Mouse (Mus musculus): ENCODE data around the gene Pfkm. TPM values are rescaled to one million over a fixed set of nuclear protein-coding genes. Genes with fewer than 3 reads are reported as not detected.

Gene Pfkm
- polyA plus RNA-seq, 1 experiment from 2014 or later: 34.2 TPM

DNA sequence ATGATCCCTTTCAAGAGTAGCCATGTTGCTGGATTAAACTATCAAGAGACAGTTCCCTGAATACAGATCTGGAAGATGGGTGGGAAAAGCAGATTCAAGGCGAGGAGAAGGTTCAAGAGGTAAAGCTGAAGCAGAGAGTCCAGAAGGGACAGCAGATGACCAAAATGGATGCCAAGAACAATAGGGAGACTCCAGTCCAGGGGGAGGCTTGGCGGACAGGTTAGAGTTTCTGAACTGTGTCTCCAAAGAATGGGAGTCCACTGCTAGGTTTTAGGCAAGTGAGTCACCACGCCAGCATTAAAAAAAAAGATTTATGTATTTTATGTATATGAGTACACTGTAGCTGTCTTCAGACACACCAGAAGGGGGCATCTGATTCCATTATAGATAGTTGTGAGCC is 62.2 kb downstream of the Pfkm start:
- Histone ChIP-seq H3K36me3 (ENCODE audit: control insufficient read depth, insufficient read depth, low read length) (no peaks in the 10 kb centered on the region), H3K27ac (ENCODE audit: low read depth, low read length) (no peak overlapping the region), H3K9ac (ENCODE audit: low read depth, low read length) (no peak overlapping the region), H3K4me1 (ENCODE audit: control insufficient read depth, insufficient read depth, low read length) (no peaks in the 10 kb centered on the region), H3K9me3 (ENCODE audit: control insufficient read depth, low read length) (no peaks in the 10 kb centered on the region), H3K4me3 (ENCODE audit: low read length) (no peak overlapping the region), H3K27me3 (ENCODE audit: control insufficient read depth, insufficient read depth, low read length) (no peaks in the 10 kb centered on the region), H3K4me2 (replicated peaks; ENCODE audit: low read depth, low read length) (no peak overlapping the region)
- WGBS: 81% methylated on average over 3 of the region's 3 CpGs
- ATAC-seq (ENCODE audit: low FRiP score, low TSS enrichment): no peak

DNA sequence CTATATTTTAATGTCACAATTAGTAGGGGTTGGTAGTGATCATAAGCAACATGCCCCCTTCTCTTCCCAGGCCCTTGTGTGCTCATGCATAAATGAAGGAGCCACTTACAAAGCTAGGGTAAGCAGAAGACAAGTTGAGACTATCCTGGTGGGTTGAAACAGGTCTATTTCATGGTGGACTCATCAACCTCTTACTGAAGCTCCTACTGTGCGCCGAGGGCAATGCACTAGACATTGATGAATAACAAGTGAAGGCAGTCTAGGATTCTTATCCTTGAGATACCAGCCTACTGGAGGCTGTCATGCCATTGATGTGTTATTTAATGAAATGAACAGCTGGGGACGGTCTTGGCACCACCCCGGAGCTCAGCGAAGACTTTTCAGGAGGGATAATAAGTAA is 62.9 kb downstream of the Pfkm start:
- WGBS: 91% methylated on average over 5 of the region's 5 CpGs
- H3K4me3 ChIP-seq (ENCODE audit: low read length): no peak overlapping the region
- no peak overlapping the region for H3K27ac ChIP-seq (ENCODE audit: low read depth, low read length)
- H3K4me2 ChIP-seq (replicated peaks; ENCODE audit: low read depth, low read length): no peak overlapping the region
- H3K9me3 ChIP-seq (ENCODE audit: control insufficient read depth, low read length): no peaks in the 10 kb centered on the region
- no peaks in the 10 kb centered on the region for H3K36me3 ChIP-seq (ENCODE audit: control insufficient read depth, insufficient read depth, low read length)
- no peak for ATAC-seq (ENCODE audit: low FRiP score, low TSS enrichment)
- H3K27me3 ChIP-seq (ENCODE audit: control insufficient read depth, insufficient read depth, low read length): no peaks in the 10 kb centered on the region
- H3K9ac ChIP-seq (ENCODE audit: low read depth, low read length): no peak overlapping the region
- no peaks in the 10 kb centered on the region for H3K4me1 ChIP-seq (ENCODE audit: control insufficient read depth, insufficient read depth, low read length)

DNA sequence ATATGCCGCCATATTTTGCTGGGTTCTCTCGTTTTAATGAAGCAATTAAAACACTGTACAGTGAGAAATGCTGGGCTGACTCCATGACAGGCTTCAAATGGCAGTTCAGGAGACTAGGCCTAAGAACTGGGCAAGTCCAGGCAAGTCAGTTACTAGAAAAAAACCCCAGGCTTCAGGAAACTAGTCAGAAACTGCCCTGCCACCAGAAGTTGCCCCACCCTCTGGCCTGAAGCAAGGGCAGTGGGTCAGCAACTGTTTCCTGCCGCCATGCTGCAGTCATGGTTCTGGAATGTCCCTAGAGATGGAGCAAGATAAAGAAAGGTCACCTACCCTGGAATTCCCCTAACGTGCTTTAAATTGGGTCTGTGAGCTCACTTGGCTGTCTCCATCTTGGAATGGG is 63.6 kb downstream of the Pfkm start:
- peaks cover 1% of the 10 kb centered on the region; the same call in 1 of the 2 replicates for H3K4me1 ChIP-seq (ENCODE audit: control insufficient read depth, insufficient read depth, low read length)
- H3K9ac ChIP-seq (ENCODE audit: low read depth, low read length): no peak overlapping the region
- no peaks in the 10 kb centered on the region for H3K36me3 ChIP-seq (ENCODE audit: control insufficient read depth, insufficient read depth, low read length)
- no peak overlapping the region for H3K4me3 ChIP-seq (ENCODE audit: low read length)
- H3K27ac ChIP-seq (ENCODE audit: low read depth, low read length): no peak overlapping the region
- no peaks in the 10 kb centered on the region for H3K9me3 ChIP-seq (ENCODE audit: control insufficient read depth, low read length)
- ATAC-seq (ENCODE audit: low FRiP score, low TSS enrichment): no peak
- no peaks in the 10 kb centered on the region for H3K27me3 ChIP-seq (ENCODE audit: control insufficient read depth, insufficient read depth, low read length)
- 62% methylated on average over 4 of the region's 4 CpGs for WGBS
- H3K4me2 ChIP-seq (replicated peaks; ENCODE audit: low read depth, low read length): no peak overlapping the region

DNA sequence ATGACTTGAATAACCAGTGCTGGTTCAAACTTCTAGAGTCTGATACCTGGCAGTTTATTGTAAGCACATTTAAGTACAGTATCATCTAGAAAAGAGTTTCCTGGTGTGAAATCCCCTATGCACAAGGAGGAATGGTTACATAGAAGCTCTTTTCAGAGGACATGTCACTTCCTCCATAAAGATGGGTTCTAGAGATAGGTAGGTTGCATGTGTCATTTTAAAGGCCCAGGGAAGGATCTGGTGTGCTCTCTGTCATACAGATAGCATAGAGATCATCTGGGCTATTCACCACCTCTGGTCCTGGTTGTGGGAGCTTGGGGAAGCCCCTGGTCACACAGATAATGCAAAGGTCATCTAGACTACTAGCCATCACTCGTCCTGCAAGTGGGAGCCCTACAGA is 64.9 kb downstream of the Pfkm start:
- H3K27me3 ChIP-seq (ENCODE audit: control insufficient read depth, insufficient read depth, low read length): no peaks in the 10 kb centered on the region
- no peak for ATAC-seq (ENCODE audit: low FRiP score, low TSS enrichment)
- no peak overlapping the region for H3K9ac ChIP-seq (ENCODE audit: low read depth, low read length)
- no peaks in the 10 kb centered on the region for H3K9me3 ChIP-seq (ENCODE audit: control insufficient read depth, low read length)
- H3K27ac ChIP-seq (ENCODE audit: low read depth, low read length): no peak overlapping the region
- H3K4me2 ChIP-seq (replicated peaks; ENCODE audit: low read depth, low read length): no peak overlapping the region
- peaks cover 11% of the 10 kb centered on the region; the same call in 1 of the 2 replicates for H3K4me1 ChIP-seq (ENCODE audit: control insufficient read depth, insufficient read depth, low read length)
- 53% methylated on average over 1 of the region's 1 CpGs for WGBS
- no peaks in the 10 kb centered on the region for H3K36me3 ChIP-seq (ENCODE audit: control insufficient read depth, insufficient read depth, low read length)
- H3K4me3 ChIP-seq (ENCODE audit: low read length): no peak overlapping the region

DNA sequence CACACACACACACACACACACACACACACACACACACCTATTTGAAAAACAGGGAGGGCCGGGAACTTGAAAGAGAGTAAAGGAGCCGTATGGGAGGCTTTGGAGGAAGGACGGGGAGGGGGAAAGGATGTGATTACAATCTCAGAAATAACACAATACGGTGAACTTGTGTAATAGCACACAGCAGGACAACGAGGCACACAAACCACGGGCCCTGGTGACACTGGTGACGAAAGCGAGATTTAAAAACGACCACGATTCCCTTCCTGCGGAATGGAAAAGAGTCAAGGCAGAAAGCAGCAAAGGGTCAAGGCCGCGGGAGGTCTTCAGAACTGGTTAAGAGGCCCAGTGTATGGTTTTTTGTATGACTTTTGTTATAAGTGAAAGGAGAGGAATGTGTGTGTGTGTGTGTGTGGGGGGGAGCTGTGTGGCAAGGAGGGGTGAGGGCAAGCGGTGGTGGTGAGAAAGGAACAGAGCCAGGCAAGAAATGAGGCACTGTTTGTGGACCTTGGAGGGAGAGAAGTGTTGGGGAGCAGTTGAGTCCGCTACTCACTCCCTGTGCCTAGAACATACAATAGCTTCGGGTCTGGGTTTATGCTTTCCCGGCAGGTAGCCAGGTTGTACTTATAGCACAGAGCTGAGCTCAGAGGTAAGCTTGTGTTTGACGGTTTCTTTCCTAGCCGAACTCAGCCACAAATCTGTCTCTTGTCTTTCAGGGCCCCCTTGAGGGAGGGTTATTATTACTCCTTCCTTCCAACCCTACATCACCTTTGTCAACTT is 68.8 kb downstream of the Pfkm start:
- Histone ChIP-seq H3K9ac (ENCODE audit: low read depth, low read length) (no peak overlapping the region), H3K4me3 (ENCODE audit: low read length) (no peak overlapping the region), H3K9me3 (ENCODE audit: control insufficient read depth, low read length) (no peaks in the 10 kb centered on the region), H3K4me1 (ENCODE audit: control insufficient read depth, insufficient read depth, low read length) (peaks cover 11% of the 10 kb centered on the region; the same call in 1 of the 2 replicates), H3K27me3 (ENCODE audit: control insufficient read depth, insufficient read depth, low read length) (peaks cover 9% of the 10 kb centered on the region; the same call in 1 of the 2 replicates), H3K27ac (ENCODE audit: low read depth, low read length) (no peak overlapping the region), H3K4me2 (replicated peaks; ENCODE audit: low read depth, low read length) (no peak overlapping the region), H3K36me3 (ENCODE audit: control insufficient read depth, insufficient read depth, low read length) (no peaks in the 10 kb centered on the region)
- no peak; the same call in 1 of the 2 replicates for ATAC-seq (ENCODE audit: low FRiP score, low TSS enrichment)
- 65% methylated on average over 19 of the region's 19 CpGs for WGBS

DNA sequence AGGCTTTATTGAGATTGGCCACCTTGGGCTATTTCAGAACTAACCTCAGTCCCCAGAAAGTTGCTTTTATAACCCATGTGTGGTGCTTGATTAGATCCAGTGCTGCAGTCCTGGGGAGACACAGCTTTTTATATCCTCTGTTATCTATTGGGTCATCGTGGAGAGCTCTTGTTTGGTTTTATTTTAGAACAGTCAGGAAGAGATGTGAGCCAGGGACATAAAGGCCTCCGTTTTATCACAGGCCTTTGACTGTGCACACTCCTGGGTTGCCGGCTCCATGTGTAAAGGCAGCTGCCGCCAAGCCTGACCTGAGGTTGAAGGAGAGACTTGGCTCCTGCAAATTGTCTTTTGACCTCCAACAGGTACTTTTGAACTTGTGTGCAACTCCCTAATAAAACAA is 70.2 kb downstream of the Pfkm start:
- Histone ChIP-seq H3K36me3 (ENCODE audit: control insufficient read depth, insufficient read depth, low read length) (no peaks in the 10 kb centered on the region), H3K4me2 (replicated peaks; ENCODE audit: low read depth, low read length) (no peak overlapping the region), H3K27me3 (ENCODE audit: control insufficient read depth, insufficient read depth, low read length) (peaks cover 13% of the 10 kb centered on the region), H3K4me3 (ENCODE audit: low read length) (no peak overlapping the region), H3K9me3 (ENCODE audit: control insufficient read depth, low read length) (no peaks in the 10 kb centered on the region), H3K4me1 (ENCODE audit: control insufficient read depth, insufficient read depth, low read length) (peaks cover 17% of the 10 kb centered on the region; the same call in 1 of the 2 replicates), H3K27ac (ENCODE audit: low read depth, low read length) (no peak overlapping the region), H3K9ac (ENCODE audit: low read depth, low read length) (no peak overlapping the region)
- ATAC-seq (ENCODE audit: low FRiP score, low TSS enrichment): no peak
- WGBS: 64% methylated on average over 4 of the region's 4 CpGs

DNA sequence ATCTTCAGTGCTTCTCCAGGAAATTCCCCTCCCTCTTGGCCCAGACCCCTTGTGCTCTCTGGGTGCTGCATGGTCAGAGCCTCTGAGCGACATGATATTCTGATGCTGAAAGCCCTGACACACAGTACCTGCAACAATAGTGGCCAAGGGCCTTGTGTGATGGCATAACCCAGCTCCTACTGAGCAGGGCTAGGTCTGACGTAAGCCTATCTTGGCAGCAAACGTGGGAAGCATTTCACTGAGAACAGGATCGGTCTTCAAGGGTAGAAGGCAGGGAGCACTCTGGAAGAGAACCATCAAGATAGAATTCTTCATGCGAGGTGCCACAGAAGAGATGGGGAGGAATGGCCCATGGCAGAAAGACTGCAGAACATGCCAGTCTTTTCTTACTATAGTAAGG is 73.1 kb downstream of the Pfkm start, which contains the start of gene Asb8:
Asb8 (minus strand) TSS at position 101 of the 400 bp plus-strand sequence.
- H3K27ac ChIP-seq (ENCODE audit: low read depth, low read length): no peak within 1 kb of the TSS
- H3K9me3 ChIP-seq (ENCODE audit: control insufficient read depth, low read length): no peaks in the 10 kb centered on the region
- H3K27me3 ChIP-seq (ENCODE audit: control insufficient read depth, insufficient read depth, low read length): peaks cover 41% of the 10 kb centered on the region
- no peaks in the 10 kb centered on the region for H3K36me3 ChIP-seq (ENCODE audit: control insufficient read depth, insufficient read depth, low read length)
- H3K4me1 ChIP-seq (ENCODE audit: control insufficient read depth, insufficient read depth, low read length): peaks cover 17% of the 10 kb centered on the region
- H3K4me2 ChIP-seq (replicated peaks; ENCODE audit: low read depth, low read length): no peak within 1 kb of the TSS
- no peak within 1 kb of the TSS for H3K4me3 ChIP-seq (ENCODE audit: low read length)
- ATAC-seq (ENCODE audit: low FRiP score, low TSS enrichment): no peak
- no peak within 1 kb of the TSS for H3K9ac ChIP-seq (ENCODE audit: low read depth, low read length)
- WGBS: 81% methylated on average over 5 of the region's 5 CpGs

DNA sequence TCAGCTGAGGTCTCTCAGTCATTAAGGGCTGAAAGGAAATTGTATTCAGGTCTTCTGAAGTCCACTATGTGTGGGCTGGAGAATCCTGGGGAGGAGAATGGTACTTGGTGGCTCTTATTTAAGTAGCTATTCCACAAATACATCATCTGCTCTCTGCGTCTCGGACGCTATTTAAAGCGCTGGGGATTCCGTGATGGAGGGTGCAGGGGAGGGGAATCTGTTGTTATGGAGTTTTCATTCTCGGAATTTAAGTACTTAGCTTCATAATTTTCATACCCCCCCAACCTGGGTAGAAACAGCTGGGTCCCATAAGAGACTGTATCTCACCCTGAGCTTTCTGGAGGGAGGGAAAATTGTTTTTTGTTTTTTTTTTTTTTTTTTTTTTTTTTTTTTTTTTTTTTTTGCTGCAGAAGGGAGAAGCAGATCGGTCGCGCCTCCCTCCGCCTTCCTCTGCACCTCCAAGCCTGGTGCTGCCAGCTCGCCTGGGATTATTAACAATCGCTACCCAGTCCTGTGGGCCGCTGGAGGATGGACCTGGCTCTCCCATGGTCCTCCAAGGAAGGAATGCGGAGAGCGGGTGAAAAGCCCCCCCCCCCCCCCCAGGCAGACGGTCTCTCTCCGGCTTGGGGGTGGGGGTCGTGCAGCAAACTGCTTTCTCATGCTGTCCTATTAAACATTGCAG is 74.7 kb downstream of the Pfkm start, which contains the start of gene Ccdc184:
Ccdc184 (plus strand) TSS at position 196 of the 682 bp plus-strand sequence.
- peaks cover 8% of the 10 kb centered on the region; the same call in 1 of the 2 replicates for H3K4me1 ChIP-seq (ENCODE audit: control insufficient read depth, insufficient read depth, low read length)
- no peak within 1 kb of the TSS for H3K9ac ChIP-seq (ENCODE audit: low read depth, low read length)
- H3K27me3 ChIP-seq (ENCODE audit: control insufficient read depth, insufficient read depth, low read length): peaks cover 42% of the 10 kb centered on the region
- H3K27ac ChIP-seq (ENCODE audit: low read depth, low read length): no peak within 1 kb of the TSS
- peak within 1 kb of the TSS; percentile 38 for H3K4me3 ChIP-seq (ENCODE audit: low read length)
- ATAC-seq (ENCODE audit: low FRiP score, low TSS enrichment): no peak
- H3K9me3 ChIP-seq (ENCODE audit: control insufficient read depth, low read length): no peaks in the 10 kb centered on the region
- WGBS: 3% methylated on average over 18 of the region's 18 CpGs
- H3K4me2 ChIP-seq (replicated peaks; ENCODE audit: low read depth, low read length): peak within 1 kb of the TSS; percentile 72
- no peaks in the 10 kb centered on the region for H3K36me3 ChIP-seq (ENCODE audit: control insufficient read depth, insufficient read depth, low read length)
